Mouse (Mus musculus): ENCODE measurements around the gene Gstt2. TPM values are rescaled to one million over a fixed set of nuclear protein-coding genes. Genes with fewer than 3 reads are reported as not detected.
A peak's percentile ranks its signal among the peaks of the same experiment; 100 is the strongest.

Gstt2 gene
- polyA plus RNA-seq, 1 experiment from 2014 or later: 10.4 TPM

DNA sequence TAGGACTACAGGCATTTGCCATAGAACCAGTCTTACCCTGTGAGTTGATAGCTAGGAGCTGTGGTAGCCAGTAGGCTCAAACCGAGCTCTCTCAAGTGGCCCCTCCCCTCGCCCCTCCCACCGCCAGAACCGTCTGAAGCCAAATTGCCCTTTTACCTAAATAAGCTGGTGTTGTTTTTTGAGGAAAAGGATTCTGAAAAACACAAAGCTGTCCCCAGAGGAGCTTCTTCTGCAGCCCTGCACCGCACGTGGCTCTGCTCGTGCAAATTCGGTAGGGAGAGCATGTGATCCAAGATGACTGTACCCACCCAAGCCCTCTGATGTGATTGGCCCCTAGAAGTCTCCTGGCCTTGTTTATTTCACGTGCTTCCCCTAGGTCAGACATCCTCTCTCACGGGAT lies 1.9 kb downstream of the Gstt2 start:
- H3K4me2 ChIP-seq: peak overlapping the region; percentile 82
- H3K4me3 ChIP-seq: peak overlapping the region; percentile 54
- no peaks in the 10 kb centered on the region for H3K9me3 ChIP-seq (replicated peaks)
- ATAC-seq (replicated peaks; ENCODE audit: insufficient number of reproducible peaks, insufficient read depth, low FRiP score, low read depth): no peak; the same call in 1 of the 2 replicates
- 0 out of 2 replicates have a peak, but pooled peaks cover 2% of the 10 kb centered on the region for H3K27me3 ChIP-seq
- H3K9ac ChIP-seq: no peak overlapping the region
- no peaks in the 10 kb centered on the region for H3K36me3 ChIP-seq
- peaks cover 41% of the 10 kb centered on the region for H3K4me1 ChIP-seq (replicated peaks)
- WGBS: under 1% methylated on average over 10 of the region's 10 CpGs
- H3K27ac ChIP-seq: peak overlapping the region; percentile 3; the same call in 1 of the 2 replicates

DNA sequence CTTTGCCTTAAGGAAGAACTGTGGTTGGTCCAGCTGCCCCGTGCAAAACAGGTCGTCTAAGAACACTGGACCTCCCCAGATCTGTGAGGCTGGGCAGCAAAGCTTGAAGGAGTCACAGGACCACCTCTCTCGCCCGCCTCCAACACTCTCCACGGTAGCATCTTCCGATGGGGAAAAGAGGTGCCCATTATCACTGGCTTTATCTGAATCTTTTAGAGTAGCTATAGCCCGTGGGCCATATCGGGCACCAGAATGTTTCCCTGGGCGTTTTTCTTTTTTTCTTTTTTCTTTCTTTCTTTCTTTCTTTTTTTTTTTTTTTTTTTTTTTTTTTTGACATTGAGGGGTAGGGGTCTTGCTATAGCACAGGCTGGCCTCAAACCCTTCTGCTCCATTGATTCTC lies 2.5 kb downstream of the Gstt2 start:
- WGBS: 7% methylated on average over 9 of the region's 9 CpGs
- Histone ChIP-seq H3K9me3 (replicated peaks) (no peaks in the 10 kb centered on the region), H3K4me3 (peak overlapping the region; percentile 54), H3K27me3 (0 out of 2 replicates have a peak, but pooled peaks cover 2% of the 10 kb centered on the region), H3K4me1 (replicated peaks) (peaks cover 41% of the 10 kb centered on the region), H3K9ac (peak overlapping the region; percentile 47), H3K36me3 (no peaks in the 10 kb centered on the region), H3K4me2 (peak overlapping the region; percentile 82), H3K27ac (no peak overlapping the region; the same call in 1 of the 2 replicates)
- no peak for ATAC-seq (replicated peaks; ENCODE audit: insufficient number of reproducible peaks, insufficient read depth, low FRiP score, low read depth)

DNA sequence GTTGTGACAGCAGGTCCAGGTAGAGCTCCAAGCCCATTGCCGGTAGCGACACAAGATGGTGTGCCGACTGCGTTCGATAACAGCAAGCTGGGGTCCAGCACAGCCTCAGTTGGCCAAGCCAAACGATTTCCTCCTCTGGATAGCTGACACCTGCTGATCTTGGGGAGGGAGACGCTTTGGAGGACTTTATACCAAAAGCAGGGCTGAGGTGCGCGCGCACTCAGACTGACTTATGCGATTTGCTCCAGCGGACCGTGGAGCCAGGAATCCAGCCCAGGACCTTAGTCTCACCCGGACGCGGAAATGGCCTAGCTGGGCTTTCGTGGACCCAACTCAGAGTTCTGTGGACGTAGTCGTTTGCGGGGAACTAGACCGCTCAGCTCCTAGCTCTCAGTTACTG lies 3.0 kb downstream of the Gstt2 start:
- Histone ChIP-seq H3K27me3 (0 out of 2 replicates have a peak, but pooled peaks cover 2% of the 10 kb centered on the region), H3K4me3 (peak overlapping the region; percentile 54), H3K4me2 (peak overlapping the region; percentile 82), H3K36me3 (no peaks in the 10 kb centered on the region), H3K27ac (no peak overlapping the region; the same call in 1 of the 2 replicates), H3K9ac (peak overlapping the region; percentile 47), H3K9me3 (replicated peaks) (no peaks in the 10 kb centered on the region), H3K4me1 (replicated peaks) (peaks cover 41% of the 10 kb centered on the region)
- no peak for ATAC-seq (replicated peaks; ENCODE audit: insufficient number of reproducible peaks, insufficient read depth, low FRiP score, low read depth)
- WGBS: 2% methylated on average over 21 of the region's 21 CpGs

DNA sequence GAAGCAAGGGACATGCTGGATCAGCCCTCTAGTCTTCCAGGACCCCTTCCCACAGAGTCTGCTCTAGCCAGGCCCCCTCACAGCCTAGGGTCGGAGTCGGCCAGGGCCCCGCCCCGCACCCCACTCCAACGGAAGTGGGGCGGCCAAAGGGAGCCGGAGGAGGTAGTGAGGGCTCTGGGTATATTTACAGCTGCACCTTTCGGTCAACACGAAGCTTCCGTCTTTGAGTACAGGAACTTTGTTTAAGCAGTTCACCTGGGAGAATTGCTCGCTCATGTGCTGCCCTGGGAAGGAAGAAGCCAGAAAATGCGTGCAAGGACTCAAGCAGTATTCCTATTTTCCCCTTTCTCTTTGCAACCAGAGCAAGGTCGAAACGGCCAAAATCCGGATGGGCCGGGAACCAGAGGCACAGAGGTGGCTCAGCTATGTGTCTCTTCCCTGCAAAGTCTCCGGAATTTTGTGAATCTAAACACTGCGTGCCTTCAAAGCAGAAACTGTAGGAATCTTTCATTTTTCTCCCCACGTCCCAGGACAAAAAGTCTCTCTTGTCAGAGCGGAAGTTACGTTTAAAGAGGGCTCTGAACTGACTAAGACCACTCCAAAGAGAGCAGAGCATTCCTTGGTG lies 3.7 kb downstream of the Gstt2 start:
- no peak for ATAC-seq (replicated peaks; ENCODE audit: insufficient number of reproducible peaks, insufficient read depth, low FRiP score, low read depth)
- Histone ChIP-seq H3K9me3 (replicated peaks) (no peaks in the 10 kb centered on the region), H3K4me3 (peak overlapping the region; percentile 54), H3K4me1 (replicated peaks) (peaks cover 43% of the 10 kb centered on the region), H3K27ac (no peak overlapping the region), H3K36me3 (no peaks in the 10 kb centered on the region), H3K9ac (peak overlapping the region; percentile 47; the same call in 1 of the 2 replicates), H3K4me2 (peak overlapping the region; percentile 82), H3K27me3 (0 out of 2 replicates have a peak, but pooled peaks cover 2% of the 10 kb centered on the region)
- WGBS: 16% methylated on average over 21 of the region's 21 CpGs

DNA sequence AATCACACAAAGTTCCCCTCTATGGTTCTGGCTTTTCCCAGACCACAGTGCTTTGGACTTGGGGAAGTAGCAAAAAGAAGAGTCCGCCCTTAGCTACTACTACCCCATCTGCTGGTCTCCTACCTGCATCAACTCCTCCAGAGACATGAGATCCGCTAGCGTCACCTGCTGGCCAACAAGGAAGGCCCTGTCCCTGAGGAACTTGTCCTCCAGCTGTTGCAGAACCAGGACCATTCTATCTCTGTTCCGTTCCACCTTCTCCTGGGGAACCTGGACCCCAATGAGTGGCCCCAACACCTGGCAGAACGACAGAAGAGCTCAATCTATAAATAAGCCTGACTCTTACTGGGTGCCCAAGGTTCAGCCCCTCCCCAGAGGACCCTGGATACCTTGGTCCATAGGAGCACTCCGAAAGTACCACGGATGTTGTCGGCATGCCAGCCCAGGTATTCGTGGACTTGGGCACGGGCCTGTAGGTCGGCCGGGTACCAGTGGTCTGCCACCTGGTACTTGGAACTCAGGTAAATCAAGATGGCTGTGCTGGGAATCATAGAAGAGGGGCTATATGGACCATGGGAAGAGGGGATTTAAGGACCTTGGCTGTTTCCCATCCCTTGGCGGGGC lies 4.8 kb downstream of the Gstt2 start:
- no peaks in the 10 kb centered on the region for H3K36me3 ChIP-seq
- no peak overlapping the region for H3K4me3 ChIP-seq
- 55% methylated on average over 13 of the region's 13 CpGs for WGBS
- H3K9me3 ChIP-seq (replicated peaks): no peaks in the 10 kb centered on the region
- H3K9ac ChIP-seq: no peak overlapping the region
- H3K4me2 ChIP-seq: no peak overlapping the region
- no peak overlapping the region for H3K27ac ChIP-seq
- peaks cover 38% of the 10 kb centered on the region for H3K4me1 ChIP-seq (replicated peaks)
- ATAC-seq (replicated peaks; ENCODE audit: insufficient number of reproducible peaks, insufficient read depth, low FRiP score, low read depth): no peak
- H3K27me3 ChIP-seq: 0 out of 2 replicates have a peak, but pooled peaks cover 2% of the 10 kb centered on the region

DNA sequence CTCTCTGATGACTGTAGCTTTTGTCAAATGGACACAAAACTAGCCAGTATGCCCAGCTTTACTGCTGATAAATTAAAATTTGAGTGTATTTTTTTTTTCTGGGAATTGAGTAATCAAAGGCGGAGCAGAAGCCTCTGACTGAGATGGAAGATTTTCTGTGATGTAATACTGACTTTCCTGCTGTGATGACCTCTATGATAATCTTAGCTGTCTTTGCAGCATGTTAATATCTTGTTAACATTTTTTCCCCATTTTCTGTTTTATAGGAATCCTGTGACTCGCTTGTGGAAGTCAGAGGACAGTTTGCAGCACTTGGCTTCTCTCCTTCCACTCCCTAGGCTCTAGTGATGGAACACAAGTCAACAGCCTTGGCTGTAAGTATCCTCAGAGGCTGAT lies 7.0 kb downstream of the Gstt2 start:
- 73% methylated on average over 2 of the region's 2 CpGs for WGBS
- Histone ChIP-seq H3K27ac (no peak overlapping the region), H3K4me3 (no peak overlapping the region), H3K4me1 (replicated peaks) (peaks cover 29% of the 10 kb centered on the region), H3K9ac (no peak overlapping the region), H3K9me3 (replicated peaks) (no peaks in the 10 kb centered on the region), H3K36me3 (no peaks in the 10 kb centered on the region), H3K4me2 (no peak overlapping the region), H3K27me3 (0 out of 2 replicates have a peak, but pooled peaks cover 2% of the 10 kb centered on the region)
- no peak for ATAC-seq (replicated peaks; ENCODE audit: insufficient number of reproducible peaks, insufficient read depth, low FRiP score, low read depth)

DNA sequence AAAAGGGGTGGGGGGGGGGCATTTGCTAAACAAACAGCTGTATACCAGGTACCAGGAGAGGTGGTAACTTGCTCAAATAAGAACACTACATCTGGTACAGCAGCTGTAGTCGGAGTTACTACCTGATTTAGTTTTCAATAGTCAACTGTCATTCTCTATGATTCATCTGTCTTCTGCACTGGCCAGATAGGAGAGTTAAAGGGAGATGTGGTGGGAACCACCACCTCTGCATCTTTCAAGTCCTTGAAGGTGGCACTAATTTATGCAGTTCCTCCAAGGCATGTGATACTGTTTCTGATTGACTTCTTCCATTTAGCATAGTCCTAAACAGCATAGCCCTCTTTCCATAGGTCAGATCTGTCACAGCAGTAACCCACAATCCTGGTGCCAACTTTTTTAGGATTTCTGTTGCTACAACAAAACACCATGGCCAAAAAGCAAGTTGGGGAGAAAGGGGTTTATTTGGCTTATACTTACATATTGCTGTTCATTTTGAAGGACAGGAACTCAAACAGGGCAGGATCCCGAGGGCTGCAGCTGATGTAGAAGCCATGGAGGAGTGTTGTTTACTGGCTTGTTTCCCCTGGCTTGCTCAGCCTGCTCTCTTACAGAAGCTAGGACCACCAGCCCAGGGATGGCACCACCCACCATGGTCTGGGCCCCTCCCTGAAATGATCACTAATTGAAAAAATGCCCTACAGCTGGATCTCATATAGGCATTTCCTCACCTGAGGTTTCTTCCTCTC lies 7.5 kb downstream of the Gstt2 start:
- Histone ChIP-seq H3K4me2 (no peak overlapping the region), H3K4me1 (replicated peaks) (peaks cover 23% of the 10 kb centered on the region), H3K27ac (no peak overlapping the region), H3K9ac (no peak overlapping the region), H3K27me3 (0 out of 2 replicates have a peak, but pooled peaks cover 2% of the 10 kb centered on the region), H3K9me3 (replicated peaks) (no peaks in the 10 kb centered on the region), H3K4me3 (no peak overlapping the region), H3K36me3 (no peaks in the 10 kb centered on the region)
- no peak for ATAC-seq (replicated peaks; ENCODE audit: insufficient number of reproducible peaks, insufficient read depth, low FRiP score, low read depth)
- 70% methylated on average over 2 of the region's 2 CpGs for WGBS

DNA sequence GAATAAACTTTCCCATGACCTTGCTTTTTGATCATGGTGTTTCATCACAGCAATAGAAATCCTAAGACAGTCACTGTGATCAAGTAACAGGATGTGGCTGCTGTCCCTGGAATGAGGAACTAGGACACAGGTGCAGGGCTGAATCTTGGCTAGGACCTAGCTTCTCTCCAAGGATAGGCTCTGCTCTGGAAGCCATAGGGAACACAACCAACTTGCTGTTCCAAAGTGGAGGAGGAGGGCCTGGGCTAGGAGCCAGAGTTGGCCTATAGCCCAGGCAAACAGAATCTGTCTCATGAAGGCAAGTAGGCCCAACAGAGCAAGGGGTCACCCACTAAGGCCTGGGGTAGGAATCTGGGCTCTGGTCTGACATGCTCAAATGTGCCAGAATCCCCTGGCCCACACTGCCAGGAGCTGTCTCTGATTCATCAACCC lies 8.7 kb downstream of the Gstt2 start:
- ATAC-seq (replicated peaks; ENCODE audit: insufficient number of reproducible peaks, insufficient read depth, low FRiP score, low read depth): 0 out of 2 replicates have a peak, but pooled peaks have one; percentile 7
- Histone ChIP-seq H3K9me3 (replicated peaks) (no peaks in the 10 kb centered on the region), H3K9ac (no peak overlapping the region), H3K4me1 (replicated peaks) (peaks cover 12% of the 10 kb centered on the region), H3K4me3 (no peak overlapping the region), H3K36me3 (no peaks in the 10 kb centered on the region), H3K4me2 (no peak overlapping the region), H3K27me3 (0 out of 2 replicates have a peak, but pooled peaks cover 2% of the 10 kb centered on the region), H3K27ac (no peak overlapping the region)

DNA sequence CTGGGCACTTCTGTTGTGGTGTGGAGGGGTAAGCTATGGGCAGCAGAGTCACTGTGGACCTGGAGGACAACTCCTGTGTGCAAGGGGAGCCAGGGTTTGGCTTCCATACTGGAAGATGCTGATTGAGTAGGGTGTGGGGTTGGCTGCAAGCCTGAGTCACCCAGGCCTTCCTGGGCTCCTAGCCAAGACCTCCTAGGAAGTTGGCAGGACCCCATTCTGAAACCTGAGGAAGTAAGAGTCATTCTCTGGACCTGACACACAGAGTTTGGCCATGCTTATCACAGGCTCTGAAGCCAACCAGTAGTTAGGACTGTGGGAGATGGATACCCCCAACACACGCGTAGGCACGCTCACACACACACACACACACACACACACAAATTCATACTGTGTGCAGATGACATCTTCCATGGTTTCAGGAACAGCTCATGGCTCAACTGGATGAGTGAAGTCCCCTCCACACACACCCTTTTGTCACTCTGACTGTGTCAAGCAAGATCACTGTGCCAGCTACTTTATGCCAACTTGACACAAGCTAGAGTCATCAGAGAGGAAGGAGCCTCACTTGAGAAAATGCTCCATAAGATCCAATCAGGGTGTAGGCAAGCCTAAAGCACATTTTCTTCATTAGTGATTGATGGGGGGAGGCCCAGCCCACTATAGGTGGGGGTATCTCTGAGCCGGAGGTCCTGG lies 9.4 kb downstream of the Gstt2 start:
- 68% methylated on average over 4 of the region's 4 CpGs for whole genome bisulfite sequencing
- Histone ChIP-seq H3K9me3 (replicated peaks) (no peaks in the 10 kb centered on the region), H3K4me3 (no peak overlapping the region), H3K27ac (no peak overlapping the region), H3K36me3 (no peaks in the 10 kb centered on the region), H3K4me2 (no peak overlapping the region), H3K9ac (no peak overlapping the region), H3K27me3 (no peaks in the 10 kb centered on the region), H3K4me1 (replicated peaks) (peaks cover 8% of the 10 kb centered on the region)
- peak; percentile 38; the same call in 1 of the 2 replicates for ATAC-seq (replicated peaks; ENCODE audit: insufficient number of reproducible peaks, insufficient read depth, low FRiP score, low read depth)

DNA sequence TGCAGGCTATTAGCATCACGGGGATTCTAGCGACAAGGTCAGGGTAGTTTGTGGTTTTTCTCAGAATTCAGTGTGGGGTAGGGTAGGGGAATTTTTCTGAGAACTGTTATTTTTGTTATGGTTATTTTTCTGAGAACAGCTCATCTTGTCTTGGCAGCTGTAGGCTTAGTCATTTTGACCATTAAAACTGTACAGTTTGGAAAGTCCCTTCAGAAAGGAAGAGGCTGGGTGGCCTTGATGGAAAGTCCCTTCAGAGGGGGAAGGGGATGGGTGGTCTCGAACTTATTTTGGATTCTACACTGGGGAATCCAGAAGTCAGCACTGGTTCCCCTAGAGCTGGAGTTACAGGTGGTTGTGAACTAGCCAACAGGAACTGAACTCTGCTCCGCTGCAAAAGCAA lies 12.7 kb downstream of the Gstt2 start:
- H3K4me2 ChIP-seq: no peak overlapping the region
- H3K36me3 ChIP-seq: no peaks in the 10 kb centered on the region
- no peaks in the 10 kb centered on the region for H3K27me3 ChIP-seq
- no peak overlapping the region for H3K27ac ChIP-seq
- H3K4me1 ChIP-seq (replicated peaks): peaks cover 8% of the 10 kb centered on the region
- H3K9me3 ChIP-seq (replicated peaks): no peaks in the 10 kb centered on the region
- no peak overlapping the region for H3K9ac ChIP-seq
- WGBS: 80% methylated on average over 4 of the region's 4 CpGs
- ATAC-seq (replicated peaks; ENCODE audit: insufficient number of reproducible peaks, insufficient read depth, low FRiP score, low read depth): no peak
- H3K4me3 ChIP-seq: no peak overlapping the region

DNA sequence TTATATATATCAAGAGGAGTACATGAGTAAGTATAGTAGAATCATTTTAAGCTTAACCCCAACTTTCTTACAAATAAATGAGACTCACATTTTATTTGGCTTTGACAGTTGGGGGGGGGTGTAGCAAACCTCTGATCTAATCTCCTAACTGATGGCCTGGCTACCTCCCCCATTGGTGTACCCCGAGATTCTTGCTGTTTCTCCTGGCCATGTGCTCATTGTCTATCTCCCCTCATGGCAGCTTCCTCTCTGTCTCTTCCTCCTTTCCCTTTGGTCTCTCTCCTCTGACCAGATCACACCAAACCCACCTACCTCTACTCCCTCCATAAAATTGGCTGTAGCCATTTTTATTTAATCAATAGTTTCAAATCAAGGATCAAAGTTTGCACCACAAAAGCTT lies 13.4 kb downstream of the Gstt2 start:
- WGBS: 90% methylated on average over 1 of the region's 1 CpGs
- Histone ChIP-seq H3K36me3 (no peaks in the 10 kb centered on the region), H3K27ac (no peak overlapping the region), H3K4me1 (replicated peaks) (peaks cover 8% of the 10 kb centered on the region), H3K4me2 (no peak overlapping the region), H3K27me3 (no peaks in the 10 kb centered on the region), H3K9ac (no peak overlapping the region), H3K9me3 (replicated peaks) (no peaks in the 10 kb centered on the region), H3K4me3 (no peak overlapping the region)
- no peak for ATAC-seq (replicated peaks; ENCODE audit: insufficient number of reproducible peaks, insufficient read depth, low FRiP score, low read depth)

All from heart, embryonic 15.5 days (tissue).